Mouse (Mus musculus) midbrain, embryonic 12.5 days (tissue): ENCODE measurements at regions not wholly inside any gene's neighbourhood (a gene's known extent, or its start where the extent isn't known, plus 50 kb on each side); places are given as distances from the start of the nearest gene placed in this dataset.
"Not testable (repeated sequence)": the region's sequence is repeated elsewhere in the genome, so short reads cannot be mapped to it uniquely, and the experiment has no call there.

ENCODE experiments used
- ATAC-seq: fragments of 200-750 bp; cut with Nextera tagmentation; 2 replicates; pipeline ENCODE4 v1.8.0; 2017; ENCODE audit warnings: low read depth, moderate TSS enrichment, moderate library complexity; ENCODE audit not compliant: low FRiP score
- H3K27ac ChIP-seq: fragments of 300-500 bp; sonication (generic); replicated peaks from 2 replicates; pipeline ENCODE4 v1.5.1; 2016; ENCODE audit warnings: mild to moderate bottlenecking
- H3K27me3 ChIP-seq: fragments of 300-500 bp; sonication (generic); 2 replicates; pipeline ENCODE4 v1.6.1; 2016; ENCODE audit warnings: mild to moderate bottlenecking
- H3K36me3 ChIP-seq: fragments of 300-500 bp; sonication (generic); 2 replicates; pipeline ENCODE4 v1.6.1; 2016
- H3K4me1 ChIP-seq: fragments of 300-500 bp; sonication (generic); 2 replicates; pipeline ENCODE4 v1.6.1; 2016
- H3K4me2 ChIP-seq: fragments of 300-500 bp; sonication (generic); replicated peaks from 2 replicates; pipeline ENCODE4 v1.6.1; 2016; ENCODE audit warnings: mild to moderate bottlenecking, moderate library complexity
- H3K4me3 ChIP-seq: fragments of 300-500 bp; sonication (generic); 2 replicates; pipeline ENCODE4 v1.5.1; 2016; ENCODE audit warnings: mild to moderate bottlenecking
- H3K9ac ChIP-seq: fragments of 300-500 bp; sonication (generic); replicated peaks from 2 replicates; pipeline ENCODE4 v1.6.1; 2016; ENCODE audit warnings: mild to moderate bottlenecking, moderate library complexity
- H3K9me3 ChIP-seq: fragments of 300-500 bp; sonication (generic); 2 replicates; pipeline ENCODE4 v1.6.1; 2016; ENCODE audit warnings: mild to moderate bottlenecking
- WGBS: fragments of 180-500 bp; shearing (Covaris S2); methylation state at CpG from one replicate; pipeline ENCODE4 v1.1.7; 2016; 5-methylcytosine and 5-hydroxymethylcytosine counted together

DNA sequence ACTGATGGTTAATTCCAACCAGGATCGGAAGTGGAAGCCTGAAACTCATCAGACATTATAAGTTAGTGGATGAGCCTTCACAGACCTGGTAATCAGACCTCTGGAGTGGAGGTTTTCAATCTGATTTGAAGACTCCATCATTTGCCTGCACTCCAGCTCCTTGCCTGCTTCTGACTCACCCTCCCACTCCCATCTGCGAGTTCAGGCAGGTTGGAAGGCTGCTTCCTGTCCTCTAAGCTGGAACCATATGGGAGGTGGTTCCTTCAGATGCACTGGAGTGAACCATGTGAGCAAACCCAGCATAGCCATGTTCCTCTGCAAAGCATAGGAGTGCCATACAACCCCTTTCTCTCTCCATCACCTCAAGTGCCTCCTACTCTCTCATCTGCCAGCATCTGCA lies 114.6 kb downstream of the Spata19 start:
- Histone ChIP-seq H3K4me3 (no peak overlapping the region), H3K4me2 (no peak overlapping the region), H3K27ac (no peak overlapping the region), H3K9me3 (no peaks in the 10 kb centered on the region), H3K36me3 (no peaks in the 10 kb centered on the region), H3K27me3 (no peaks in the 10 kb centered on the region), H3K9ac (no peak overlapping the region), H3K4me1 (no peaks in the 10 kb centered on the region)
- no peak for ATAC-seq
- 77% methylated on average over 2 of the region's 2 CpGs for WGBS

DNA sequence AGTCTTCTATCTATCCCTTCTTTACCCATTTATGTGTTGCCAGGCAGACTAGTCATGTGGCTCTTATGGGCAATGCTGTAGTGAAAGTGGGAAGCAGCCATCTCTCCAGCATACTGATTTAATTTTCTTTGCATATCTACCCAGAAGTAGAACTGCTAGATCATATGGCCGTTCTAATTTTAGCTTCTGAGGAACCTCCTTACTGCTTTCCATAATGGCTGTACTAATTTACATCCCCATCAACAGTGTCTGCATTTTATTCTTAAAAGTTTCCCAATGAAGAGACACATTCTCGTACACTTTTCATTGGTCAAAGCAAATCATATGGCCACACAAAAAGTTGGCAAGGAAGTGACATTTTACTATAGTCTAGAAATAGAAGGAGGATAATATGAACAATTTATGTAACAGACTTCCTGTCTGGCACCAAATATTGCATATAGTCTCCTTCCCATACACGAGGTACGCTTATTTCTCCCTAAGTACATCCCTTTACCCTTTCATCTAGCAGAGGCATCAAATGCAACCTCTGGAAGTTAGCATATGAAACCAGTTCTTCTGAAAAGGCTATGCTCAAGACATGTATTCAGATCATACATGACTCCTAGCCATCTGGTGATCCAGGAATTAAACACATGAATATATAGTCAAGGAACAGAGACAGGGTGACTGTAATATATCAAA lies 119.0 kb downstream of the Spata19 start:
- H3K9me3 ChIP-seq, result no peaks in the 10 kb centered on the region
- no peak for ATAC-seq
- peaks cover 9% of the 10 kb centered on the region; the same call in 1 of the 2 replicates for H3K4me1 ChIP-seq
- no peak overlapping the region for H3K4me3 ChIP-seq
- WGBS, result 92% methylated on average over 4 of the region's 4 CpGs
- no peaks in the 10 kb centered on the region for H3K36me3 ChIP-seq
- no peak overlapping the region for H3K27ac ChIP-seq
- no peak overlapping the region for H3K4me2 ChIP-seq
- H3K9ac ChIP-seq, result no peak overlapping the region
- H3K27me3 ChIP-seq, result no peaks in the 10 kb centered on the region

DNA sequence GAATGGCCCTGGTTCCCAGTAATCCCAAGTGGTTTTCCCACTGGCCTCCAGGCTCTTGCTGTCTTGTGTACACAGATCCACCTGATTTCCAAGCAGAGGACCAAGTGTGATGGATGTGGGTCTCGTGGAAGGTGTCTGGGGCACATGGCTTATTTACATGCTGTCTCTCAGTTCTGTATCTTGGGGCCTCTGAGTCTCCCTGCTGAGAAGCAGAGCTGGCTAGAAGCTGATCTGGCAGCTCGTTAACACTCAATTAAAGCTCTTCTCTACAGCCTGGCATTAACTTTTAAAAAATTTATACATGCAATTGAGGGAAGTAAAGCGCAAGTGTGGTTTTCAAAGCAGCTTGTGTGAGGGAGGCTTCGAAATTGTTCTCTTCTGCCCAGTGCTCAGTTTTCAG lies 121.4 kb downstream of the Spata19 start:
- no peak for ATAC-seq
- no peak overlapping the region for H3K27ac ChIP-seq
- H3K27me3 ChIP-seq, result no peaks in the 10 kb centered on the region
- 65% methylated on average over 4 of the region's 4 CpGs for WGBS
- no peak overlapping the region for H3K9ac ChIP-seq
- H3K9me3 ChIP-seq, result no peaks in the 10 kb centered on the region
- H3K4me2 ChIP-seq, result no peak overlapping the region
- no peaks in the 10 kb centered on the region for H3K36me3 ChIP-seq
- H3K4me3 ChIP-seq, result no peak overlapping the region
- H3K4me1 ChIP-seq, result peaks cover 9% of the 10 kb centered on the region; the same call in 1 of the 2 replicates

DNA sequence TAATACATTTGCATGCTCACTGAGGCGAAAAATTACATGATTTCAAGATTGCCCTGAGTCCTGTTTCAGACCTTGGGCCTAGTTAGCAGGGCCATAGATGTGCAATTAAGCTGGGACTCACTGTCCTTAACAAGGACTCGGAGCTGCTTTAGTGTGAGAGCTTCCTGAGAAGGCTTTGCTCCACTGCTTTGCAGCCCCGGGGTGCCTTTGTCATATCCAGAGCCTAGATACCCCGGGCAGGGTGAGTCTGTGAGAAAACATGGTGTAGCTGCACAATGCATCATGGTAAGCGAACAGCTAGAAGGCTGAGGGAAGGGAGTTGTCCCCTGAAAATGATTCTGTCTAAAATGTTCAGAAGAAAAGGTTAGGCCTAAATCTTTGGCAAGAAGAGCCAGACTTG lies 123.1 kb downstream of the Spata19 start:
- ATAC-seq, result no peak
- H3K4me2 ChIP-seq, result no peak overlapping the region
- H3K27ac ChIP-seq, result no peak overlapping the region
- H3K4me1 ChIP-seq, result peaks cover 9% of the 10 kb centered on the region; the same call in 1 of the 2 replicates
- no peak overlapping the region for H3K4me3 ChIP-seq
- no peak overlapping the region for H3K9ac ChIP-seq
- WGBS, result 38% methylated on average over 5 of the region's 5 CpGs
- H3K9me3 ChIP-seq, result no peaks in the 10 kb centered on the region
- H3K36me3 ChIP-seq, result no peaks in the 10 kb centered on the region
- H3K27me3 ChIP-seq, result no peaks in the 10 kb centered on the region

DNA sequence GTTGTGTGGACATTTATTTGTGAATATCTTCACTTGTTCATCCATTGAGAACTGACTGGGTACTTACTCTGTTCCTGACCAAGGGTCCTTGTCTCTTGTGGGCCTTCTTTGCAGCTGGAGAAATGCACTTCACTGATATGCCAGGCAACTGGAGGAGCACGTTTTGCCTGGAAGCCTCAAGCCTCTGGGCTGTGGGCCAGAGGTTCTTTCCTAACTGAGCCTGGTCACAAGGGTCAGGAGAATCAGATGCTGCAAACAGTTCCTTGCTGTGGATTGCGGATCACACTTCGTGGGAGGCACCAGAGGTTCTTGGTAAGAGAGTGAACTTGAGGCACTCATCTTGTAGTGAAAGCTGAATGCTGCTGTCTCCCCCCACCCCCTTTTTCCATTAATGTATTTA lies 124.6 kb downstream of the Spata19 start:
- H3K27ac ChIP-seq, result no peak overlapping the region
- 75% methylated on average over 3 of the region's 3 CpGs for WGBS
- H3K9ac ChIP-seq, result no peak overlapping the region
- ATAC-seq, result no peak
- H3K36me3 ChIP-seq, result no peaks in the 10 kb centered on the region
- H3K4me1 ChIP-seq, result peaks cover 9% of the 10 kb centered on the region; the same call in 1 of the 2 replicates
- H3K4me2 ChIP-seq, result no peak overlapping the region
- H3K9me3 ChIP-seq, result no peaks in the 10 kb centered on the region
- H3K27me3 ChIP-seq, result no peaks in the 10 kb centered on the region
- no peak overlapping the region for H3K4me3 ChIP-seq

DNA sequence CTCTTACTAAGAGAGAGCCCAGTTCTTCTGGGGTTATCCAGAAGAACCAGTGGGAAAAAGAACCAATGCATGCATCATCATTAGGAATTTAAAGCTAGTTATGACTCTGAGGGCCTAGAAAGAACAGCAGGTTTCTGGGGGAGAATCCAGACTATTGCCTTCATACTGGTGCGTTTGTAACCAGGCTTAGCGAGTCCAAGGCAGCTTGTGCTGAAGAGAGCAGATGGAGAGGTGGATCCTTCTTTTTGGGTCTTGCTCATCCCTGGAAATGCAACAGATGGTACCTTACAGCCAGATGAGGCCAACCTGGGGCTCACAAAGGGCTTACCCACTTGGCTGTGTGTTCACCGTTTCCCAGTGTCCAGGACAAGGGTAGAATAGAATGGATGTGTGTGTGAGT lies 130.1 kb downstream of the Spata19 start:
- Histone ChIP-seq H3K4me2 (no peak overlapping the region), H3K9ac (no peak overlapping the region), H3K9me3 (no peaks in the 10 kb centered on the region), H3K4me3 (no peak overlapping the region), H3K4me1 (no peaks in the 10 kb centered on the region), H3K36me3 (no peaks in the 10 kb centered on the region), H3K27ac (no peak overlapping the region), H3K27me3 (no peaks in the 10 kb centered on the region)
- ATAC-seq, result no peak
- WGBS, result 86% methylated on average over 3 of the region's 3 CpGs

DNA sequence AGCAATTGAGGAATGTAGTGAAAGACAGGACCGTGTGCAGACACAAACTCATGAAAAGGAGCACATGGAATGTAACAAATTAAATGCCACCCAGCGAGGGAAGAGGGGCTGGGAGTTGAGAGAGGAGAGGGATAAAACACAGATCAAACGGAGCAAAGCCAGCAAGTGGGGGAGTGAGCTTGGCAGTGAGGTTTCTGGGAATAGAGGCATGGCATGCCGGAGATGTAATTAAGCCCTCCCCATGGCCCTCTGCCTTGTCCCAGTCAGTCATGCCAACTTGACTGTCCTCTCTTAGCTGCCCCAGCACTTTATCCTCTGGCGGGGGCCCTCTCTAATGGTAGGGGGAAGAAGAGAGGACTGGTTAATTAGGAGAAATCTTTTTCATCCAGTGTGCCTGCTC lies 141.9 kb downstream of the Spata19 start:
- H3K36me3 ChIP-seq, result no peaks in the 10 kb centered on the region
- no peaks in the 10 kb centered on the region for H3K27me3 ChIP-seq
- ATAC-seq, result no peak
- 39% methylated on average over 5 of the region's 5 CpGs for WGBS
- no peak overlapping the region for H3K27ac ChIP-seq
- no peak overlapping the region for H3K4me2 ChIP-seq
- H3K4me1 ChIP-seq, result peaks cover 9% of the 10 kb centered on the region; the same call in 1 of the 2 replicates
- no peak overlapping the region for H3K9ac ChIP-seq
- no peak overlapping the region for H3K4me3 ChIP-seq
- H3K9me3 ChIP-seq, result no peaks in the 10 kb centered on the region

DNA sequence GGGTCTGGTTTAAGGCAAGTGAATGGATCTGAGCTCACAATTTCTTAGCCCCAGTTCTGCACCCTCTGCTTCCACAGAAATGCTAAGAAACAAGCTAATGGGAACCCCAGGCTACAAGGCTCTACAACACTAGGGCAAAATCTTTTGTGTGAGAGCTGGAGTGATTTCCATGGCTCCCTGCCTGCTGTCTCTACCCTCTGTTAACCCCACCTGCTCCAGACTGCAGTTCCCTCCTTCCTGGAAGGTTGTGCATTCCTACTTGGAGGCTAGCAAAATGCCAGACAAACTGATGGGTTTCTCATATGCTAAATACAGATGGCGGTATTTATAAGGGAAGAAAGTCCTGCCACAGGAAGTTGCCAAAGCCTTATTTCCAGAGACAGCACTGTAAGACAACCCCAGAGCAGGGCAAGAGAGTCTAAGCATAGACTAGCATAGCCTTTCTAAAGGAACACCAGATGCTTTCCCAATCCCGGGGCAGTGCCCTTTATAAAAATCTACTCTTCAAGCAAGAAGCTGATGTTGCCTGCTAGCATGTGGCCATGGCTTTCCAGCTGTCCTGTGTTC lies 145.1 kb downstream of the Spata19 start:
- Histone ChIP-seq H3K9me3 (no peaks in the 10 kb centered on the region), H3K4me1 (peaks cover 9% of the 10 kb centered on the region; the same call in 1 of the 2 replicates), H3K27me3 (no peaks in the 10 kb centered on the region), H3K36me3 (no peaks in the 10 kb centered on the region), H3K27ac (no peak overlapping the region), H3K4me3 (no peak overlapping the region), H3K9ac (no peak overlapping the region), H3K4me2 (no peak overlapping the region)
- ATAC-seq, result no peak
- 91% methylated on average over 2 of the region's 2 CpGs for WGBS

- H3K9ac ChIP-seq, ATAC-seq, H3K36me3 ChIP-seq, H3K27me3 ChIP-seq, H3K27ac ChIP-seq, H3K9me3 ChIP-seq, H3K4me3 ChIP-seq, H3K4me2 ChIP-seq: not testable (repeated sequence)
- peaks cover 20% of the 10 kb centered on the region for H3K4me1 ChIP-seq
These were observed 158.1 kb downstream of the Spata19 start for GRCm38 (mm10) chr9:27554697-27555096.

- peak overlapping the region; percentile 61 for H3K27ac ChIP-seq
These were observed 160.0 kb downstream of the Spata19 start for GRCm38 (mm10) chr9:27556315-27557225.

GRCm38 (mm10) chr9:27557886-27558285 lies 161.3 kb downstream of the Spata19 start:
- WGBS, result 57% methylated on average over 1 of the region's 1 CpGs
- ATAC-seq, result no peak
- Histone ChIP-seq H3K9me3 (no peaks in the 10 kb centered on the region), H3K4me3 (no peak overlapping the region), H3K27ac (no peak overlapping the region), H3K9ac (no peak overlapping the region), H3K4me2 (no peak overlapping the region), H3K4me1 (peaks cover 20% of the 10 kb centered on the region), H3K36me3 (no peaks in the 10 kb centered on the region), H3K27me3 (no peaks in the 10 kb centered on the region)

More at GRCm38 (mm10) chr9:27556315-27557225, 160.0 kb downstream of the Spata19 start:
- H3K9ac ChIP-seq, result no peak overlapping the region
- H3K9me3 ChIP-seq, result no peaks in the 10 kb centered on the region
- peaks cover 20% of the 10 kb centered on the region for H3K4me1 ChIP-seq
- no peaks in the 10 kb centered on the region for H3K27me3 ChIP-seq
- H3K4me3 ChIP-seq, result no peak overlapping the region
- ATAC-seq, result peak; percentile 80
- H3K4me2 ChIP-seq, result peak overlapping the region; percentile 13; the same call in 1 of the 2 replicates
- H3K36me3 ChIP-seq, result no peaks in the 10 kb centered on the region
- WGBS, result 8% methylated on average over 6 of the region's 6 CpGs

DNA sequence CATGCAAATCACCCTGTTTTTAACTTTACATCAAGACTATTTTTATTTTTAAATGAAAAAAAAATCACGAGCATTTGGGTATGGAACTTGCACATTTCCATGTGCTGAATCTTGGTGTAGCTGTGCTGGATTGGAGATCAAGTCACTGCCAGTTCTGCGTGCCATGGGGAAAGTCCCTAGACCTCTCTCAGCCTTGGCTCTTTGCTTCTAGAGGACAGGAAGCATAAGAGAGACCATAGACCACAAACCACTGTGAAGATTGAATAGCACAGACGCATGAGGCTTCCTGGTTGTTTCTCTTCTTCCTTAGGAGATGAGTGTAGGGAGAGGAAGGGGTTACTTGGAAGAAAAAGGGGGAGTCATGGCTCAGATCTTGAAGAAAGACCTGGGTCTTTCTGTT lies 161.7 kb downstream of the Spata19 start:
- Histone ChIP-seq H3K27ac (no peak overlapping the region), H3K9ac (no peak overlapping the region), H3K9me3 (no peaks in the 10 kb centered on the region), H3K4me2 (no peak overlapping the region), H3K4me1 (peaks cover 20% of the 10 kb centered on the region), H3K36me3 (no peaks in the 10 kb centered on the region), H3K4me3 (no peak overlapping the region), H3K27me3 (no peaks in the 10 kb centered on the region)
- WGBS, result 88% methylated on average over 3 of the region's 3 CpGs
- no peak for ATAC-seq
